Mouse (Mus musculus) kidney, postnatal 0 days (tissue): ENCODE results near the gene Skint10. TPM values are rescaled to one million over a fixed set of nuclear protein-coding genes. Genes with fewer than 3 reads are reported as not detected.
A peak's percentile ranks its signal among the peaks of the same experiment; 100 is the strongest.

Experiments
- ATAC-seq: fragments of 200-750 bp; cut with Nextera tagmentation; replicated peaks from 2 replicates; pipeline ENCODE4 v1.8.0; 2017; ENCODE audit warnings: low read depth, moderate number of reproducible peaks, moderate TSS enrichment, moderate library complexity; ENCODE audit not compliant: low FRiP score
- DNase-seq: peaks from one replicate; pipeline ENCODE4 v3.0.0-alpha.2; 2016; ENCODE audit warnings: low spot score
- H3K27ac ChIP-seq: fragments of 300-500 bp; sonication (generic); 2 replicates; pipeline ENCODE4 v1.5.1; 2014; ENCODE audit warnings: mild to moderate bottlenecking
- H3K27me3 ChIP-seq: fragments of 300-500 bp; sonication (generic); 2 replicates; pipeline ENCODE4 v1.6.1; 2014; ENCODE audit warnings: low read length, mixed read lengths; ENCODE audit not compliant: insufficient read depth
- H3K36me3 ChIP-seq: fragments of 300-500 bp; sonication (generic); 2 replicates; pipeline ENCODE4 v1.6.1; 2014; ENCODE audit warnings: low read length, mixed read lengths; ENCODE audit not compliant: insufficient read depth
- H3K4me1 ChIP-seq: fragments of 300-500 bp; sonication (generic); replicated peaks from 2 replicates; pipeline ENCODE4 v1.6.1; 2014; ENCODE audit warnings: antibody characterized with exemption, low read length, mixed read lengths; ENCODE audit not compliant: insufficient read depth
- H3K4me2 ChIP-seq: fragments of 300-500 bp; sonication (generic); 2 replicates; pipeline ENCODE4 v1.6.1; 2014; ENCODE audit warnings: mild to moderate bottlenecking, low read length, moderate library complexity, mixed read lengths
- H3K4me3 ChIP-seq: fragments of 300-500 bp; sonication (generic); replicated peaks from 2 replicates; pipeline ENCODE4 v1.5.1; 2014; ENCODE audit warnings: low read depth, low read length
- H3K9ac ChIP-seq: fragments of 300-500 bp; sonication (generic); 2 replicates; pipeline ENCODE4 v1.6.1; 2014; ENCODE audit warnings: low read depth, low read length
- H3K9me3 ChIP-seq: fragments of 300-500 bp; sonication (generic); replicated peaks from 2 replicates; pipeline ENCODE4 v1.6.1; 2016; ENCODE audit warnings: low read length, inconsistent platforms, mixed read lengths
- CTCF ChIP-seq: IDR thresholded peaks from 2 replicates; pipeline ENCODE4 v1.5.1; 2016; ENCODE audit warnings: antibody characterized with exemption, low read depth, mild to moderate bottlenecking, moderate library complexity
- WGBS: fragments of 180-500 bp; shearing (Covaris S2); extraction: QIAGEN DNeasy Blood & Tissue Kit; methylation state at CpG from one replicate; pipeline ENCODE4 v1.1.7; 2014; 5-methylcytosine and 5-hydroxymethylcytosine counted together
- polyA plus RNA-seq: library from polyadenylated mRNA; unstranded; fragments of >200 nt; fragmentation: Nextera tagmentation; extraction: Ambion mirVana; gene quantifications from 2 replicates; pipeline ENCODE4 v1.2.1, GENCODE M21; 2015

The Skint10 gene
- not detected in 2 replicates for polyA plus RNA-seq

GRCm38 (mm10) chr4:112774766-112775165 lies at the start of gene Skint10:
TSS of gene Skint10 (minus strand) at chr4:112774866.
- 68% methylated on average over 1 of the region's 1 CpGs for WGBS
- no peaks in the 10 kb centered on the region for H3K9me3 ChIP-seq

GRCm38 (mm10) chr4:112790646-112791045 lies 16.0 kb upstream of the Skint10 start:
- no peak for DNase-seq
- no peaks in the 10 kb centered on the region for H3K4me1 ChIP-seq
- no peaks in the 10 kb centered on the region for H3K36me3 ChIP-seq
- no peak overlapping the region for H3K4me3 ChIP-seq
- peak; percentile 44; the same call in 1 of the 2 replicates for TF ChIP-seq CTCF
- no peak overlapping the region for H3K9ac ChIP-seq
- no peaks in the 10 kb centered on the region for H3K27me3 ChIP-seq
- ATAC-seq, result no peak
- no peak overlapping the region for H3K27ac ChIP-seq
- no peak overlapping the region for H3K4me2 ChIP-seq
- WGBS, result 0% methylated on average over 1 of the region's 1 CpGs
- H3K9me3 ChIP-seq, result no peaks in the 10 kb centered on the region

More at GRCm38 (mm10) chr4:112774766-112775165, at the start of gene Skint10:
- ATAC-seq, result no peak
- Histone ChIP-seq H3K9ac (no peak within 1 kb of the TSS), H3K27me3 (no peaks in the 10 kb centered on the region), H3K36me3 (no peaks in the 10 kb centered on the region), H3K27ac (no peak within 1 kb of the TSS), H3K4me1 (no peaks in the 10 kb centered on the region), H3K4me2 (no peak within 1 kb of the TSS), H3K4me3 (no peak within 1 kb of the TSS)
- DNase-seq, result no peak
- TF ChIP-seq CTCF, result no peak

Other genes starting within 250 kb of the Skint10 start
- gene Skint2, start 217.7 kb downstream of the Skint10 start, polyA plus RNA-seq, result not detected in 2 replicates